Mouse (Mus musculus): ENCODE measurements at regions not wholly inside any gene's neighbourhood (a gene's known extent, or its start where the extent isn't known, plus 50 kb on each side); places are given as distances from the start of the nearest gene placed in this dataset.

- Histone ChIP-seq H3K36me3 (ENCODE audit: control insufficient read depth, insufficient read depth, low read length) (no peaks in the 10 kb centered on the region), H3K27ac (ENCODE audit: control insufficient read depth, insufficient read depth, low read depth, low read length) (no peak overlapping the region), H3K27me3 (ENCODE audit: control insufficient read depth, insufficient read depth, low read length) (no peaks in the 10 kb centered on the region), H3K4me3 (ENCODE audit: control insufficient read depth, low read depth, low read length) (no peak overlapping the region), H3K4me1 (ENCODE audit: control insufficient read depth, insufficient read depth, low read length) (no peaks in the 10 kb centered on the region)
- TF ChIP-seq CTCF (IDR thresholded peaks at IDR 0.05; ENCODE audit: control insufficient read depth, insufficient read depth, insufficient replicate concordance, low read depth, low read length) (no peak), POLR2A (IDR thresholded peaks at IDR 0.05; ENCODE audit: control insufficient read depth, low read depth, low read length) (no peak)
Observed at GRCm38 (mm10) chr8:116429649-116430048, 75.1 kb upstream of the Dynlrb2 start.

- Histone ChIP-seq H3K27me3 (ENCODE audit: control insufficient read depth, insufficient read depth, low read length) (no peaks in the 10 kb centered on the region), H3K36me3 (ENCODE audit: control insufficient read depth, insufficient read depth, low read length) (no peaks in the 10 kb centered on the region), H3K4me1 (ENCODE audit: control insufficient read depth, insufficient read depth, low read length) (no peaks in the 10 kb centered on the region), H3K27ac (ENCODE audit: control insufficient read depth, insufficient read depth, low read depth, low read length) (no peak overlapping the region), H3K4me3 (ENCODE audit: control insufficient read depth, low read depth, low read length) (no peak overlapping the region)
- no peak for TF ChIP-seq CTCF (IDR thresholded peaks at IDR 0.05; ENCODE audit: control insufficient read depth, insufficient read depth, insufficient replicate concordance, low read depth, low read length)
- TF ChIP-seq POLR2A (IDR thresholded peaks at IDR 0.05; ENCODE audit: control insufficient read depth, low read depth, low read length) = no peak
Observed at GRCm38 (mm10) chr8:116422826-116423225, 81.9 kb upstream of the Dynlrb2 start.

- no peaks in the 10 kb centered on the region for H3K4me1 ChIP-seq (ENCODE audit: control insufficient read depth, insufficient read depth, low read length)
- no peak overlapping the region for H3K4me3 ChIP-seq (ENCODE audit: control insufficient read depth, low read depth, low read length)
- no peaks in the 10 kb centered on the region for H3K27me3 ChIP-seq (ENCODE audit: control insufficient read depth, insufficient read depth, low read length)
- no peaks in the 10 kb centered on the region for H3K36me3 ChIP-seq (ENCODE audit: control insufficient read depth, insufficient read depth, low read length)
- TF ChIP-seq CTCF (IDR thresholded peaks at IDR 0.05; ENCODE audit: control insufficient read depth, insufficient read depth, insufficient replicate concordance, low read depth, low read length) (no peak), POLR2A (IDR thresholded peaks at IDR 0.05; ENCODE audit: control insufficient read depth, low read depth, low read length) (no peak)
- no peak overlapping the region for H3K27ac ChIP-seq (ENCODE audit: control insufficient read depth, insufficient read depth, low read depth, low read length)
Observed at GRCm38 (mm10) chr8:116412703-116413102, 92.1 kb upstream of the Dynlrb2 start.

- H3K36me3 ChIP-seq (ENCODE audit: control insufficient read depth, insufficient read depth, low read length) = no peaks in the 10 kb centered on the region
Observed at GRCm38 (mm10) chr8:116410041-116410440, 94.7 kb upstream of the Dynlrb2 start.

GRCm38 (mm10) chr8:116409011-116409410 lies 95.8 kb upstream of the Dynlrb2 start:
- no peaks in the 10 kb centered on the region for H3K36me3 ChIP-seq (ENCODE audit: control insufficient read depth, insufficient read depth, low read length)
- no peak overlapping the region for H3K4me3 ChIP-seq (ENCODE audit: control insufficient read depth, low read depth, low read length)
- TF ChIP-seq CTCF (IDR thresholded peaks at IDR 0.05; ENCODE audit: control insufficient read depth, insufficient read depth, insufficient replicate concordance, low read depth, low read length) = no peak
- TF ChIP-seq POLR2A (IDR thresholded peaks at IDR 0.05; ENCODE audit: control insufficient read depth, low read depth, low read length) = no peak
- no peak overlapping the region for H3K27ac ChIP-seq (ENCODE audit: control insufficient read depth, insufficient read depth, low read depth, low read length)
- no peaks in the 10 kb centered on the region for H3K27me3 ChIP-seq (ENCODE audit: control insufficient read depth, insufficient read depth, low read length)
- H3K4me1 ChIP-seq (ENCODE audit: control insufficient read depth, insufficient read depth, low read length) = no peaks in the 10 kb centered on the region

More at GRCm38 (mm10) chr8:116410041-116410440, 94.7 kb upstream of the Dynlrb2 start:
- H3K27ac ChIP-seq (ENCODE audit: control insufficient read depth, insufficient read depth, low read depth, low read length) = no peak overlapping the region
- no peak overlapping the region for H3K4me3 ChIP-seq (ENCODE audit: control insufficient read depth, low read depth, low read length)
- H3K4me1 ChIP-seq (ENCODE audit: control insufficient read depth, insufficient read depth, low read length) = no peaks in the 10 kb centered on the region
- no peak for TF ChIP-seq POLR2A (IDR thresholded peaks at IDR 0.05; ENCODE audit: control insufficient read depth, low read depth, low read length)
- TF ChIP-seq CTCF (IDR thresholded peaks at IDR 0.05; ENCODE audit: control insufficient read depth, insufficient read depth, insufficient replicate concordance, low read depth, low read length) = no peak
- H3K27me3 ChIP-seq (ENCODE audit: control insufficient read depth, insufficient read depth, low read length) = no peaks in the 10 kb centered on the region

GRCm38 (mm10) chr8:116404571-116404970 lies 100.2 kb upstream of the Dynlrb2 start:
- H3K4me3 ChIP-seq (ENCODE audit: control insufficient read depth, low read depth, low read length) = no peak overlapping the region
- no peaks in the 10 kb centered on the region for H3K27me3 ChIP-seq (ENCODE audit: control insufficient read depth, insufficient read depth, low read length)
- no peaks in the 10 kb centered on the region for H3K4me1 ChIP-seq (ENCODE audit: control insufficient read depth, insufficient read depth, low read length)
- TF ChIP-seq POLR2A (IDR thresholded peaks at IDR 0.05; ENCODE audit: control insufficient read depth, low read depth, low read length) = no peak
- TF ChIP-seq CTCF (IDR thresholded peaks at IDR 0.05; ENCODE audit: control insufficient read depth, insufficient read depth, insufficient replicate concordance, low read depth, low read length) = no peak
- H3K36me3 ChIP-seq (ENCODE audit: control insufficient read depth, insufficient read depth, low read length) = no peaks in the 10 kb centered on the region
- no peak overlapping the region for H3K27ac ChIP-seq (ENCODE audit: control insufficient read depth, insufficient read depth, low read depth, low read length)

- TF ChIP-seq CTCF (IDR thresholded peaks at IDR 0.05; ENCODE audit: control insufficient read depth, insufficient read depth, insufficient replicate concordance, low read depth, low read length) (no peak), POLR2A (IDR thresholded peaks at IDR 0.05; ENCODE audit: control insufficient read depth, low read depth, low read length) (no peak)
- Histone ChIP-seq H3K4me3 (ENCODE audit: control insufficient read depth, low read depth, low read length) (no peak overlapping the region), H3K4me1 (ENCODE audit: control insufficient read depth, insufficient read depth, low read length) (no peaks in the 10 kb centered on the region)
Observed at GRCm38 (mm10) chr8:116403366-116403765, 101.4 kb upstream of the Dynlrb2 start.

GRCm38 (mm10) chr8:116399452-116399851 lies 105.3 kb upstream of the Dynlrb2 start:
- Histone ChIP-seq H3K4me1 (ENCODE audit: control insufficient read depth, insufficient read depth, low read length) (no peaks in the 10 kb centered on the region), H3K36me3 (ENCODE audit: control insufficient read depth, insufficient read depth, low read length) (no peaks in the 10 kb centered on the region), H3K27me3 (ENCODE audit: control insufficient read depth, insufficient read depth, low read length) (no peaks in the 10 kb centered on the region), H3K4me3 (ENCODE audit: control insufficient read depth, low read depth, low read length) (no peak overlapping the region), H3K27ac (ENCODE audit: control insufficient read depth, insufficient read depth, low read depth, low read length) (no peak overlapping the region)
- TF ChIP-seq CTCF (IDR thresholded peaks at IDR 0.05; ENCODE audit: control insufficient read depth, insufficient read depth, insufficient replicate concordance, low read depth, low read length) (no peak), POLR2A (IDR thresholded peaks at IDR 0.05; ENCODE audit: control insufficient read depth, low read depth, low read length) (no peak)

More at GRCm38 (mm10) chr8:116403366-116403765, 101.4 kb upstream of the Dynlrb2 start:
- H3K27me3 ChIP-seq (ENCODE audit: control insufficient read depth, insufficient read depth, low read length) = no peaks in the 10 kb centered on the region
- H3K27ac ChIP-seq (ENCODE audit: control insufficient read depth, insufficient read depth, low read depth, low read length) = no peak overlapping the region
- H3K36me3 ChIP-seq (ENCODE audit: control insufficient read depth, insufficient read depth, low read length) = no peaks in the 10 kb centered on the region
